In the genomic region with DNA sequence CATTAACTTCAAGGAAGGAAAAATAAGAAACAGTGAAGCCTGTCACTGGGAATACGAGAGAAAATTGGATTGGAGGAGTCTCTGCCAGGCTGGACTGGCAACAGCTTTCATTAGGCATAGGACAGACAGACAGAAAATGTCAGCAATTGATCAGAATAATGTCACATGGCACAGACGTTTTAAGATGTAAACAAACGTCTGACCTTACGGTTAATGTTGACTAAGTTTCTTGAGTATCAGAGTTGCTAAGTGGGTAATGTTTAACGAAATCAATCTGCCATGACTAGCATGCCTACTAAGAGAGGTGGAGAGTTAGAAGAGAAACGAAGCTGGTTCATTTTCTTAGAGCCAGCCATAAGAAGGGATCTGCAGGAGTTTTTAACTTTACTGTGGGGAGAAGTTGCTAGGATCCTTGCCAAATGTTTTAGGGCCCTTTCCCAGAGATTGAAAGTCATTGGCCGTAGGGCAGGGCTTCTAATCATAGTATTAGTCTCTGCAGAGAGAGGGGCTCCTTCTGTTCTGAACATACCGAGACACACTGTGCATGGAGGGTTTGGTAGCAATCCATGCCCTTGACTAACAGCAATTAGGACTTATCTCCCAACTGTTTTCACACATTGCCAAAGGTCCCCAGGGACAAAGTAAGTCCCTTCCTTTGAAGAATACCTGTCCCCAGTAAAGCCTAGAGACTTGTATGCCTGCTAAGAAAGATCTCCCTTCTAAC, we compare ENCODE assay signal across 13 mouse cellular contexts. TPM values are rescaled to one million over a fixed set of nuclear protein-coding genes. Genes with fewer than 3 reads are reported as not detected.
DNase-seq lines count a peak whose midpoint lies in the region; ATAC-seq and TF ChIP-seq lines count a peak whose summit lies in the region.
"Had no signal": no experiment of that assay in that cellular context is flagged by ENCODE, and none has a peak within 500 bp of the region (broad histone marks: within the 10 kb centered on the region; RNA-seq: fewer than 3 reads in every experiment).

No protein-coding gene starts in this region.

- H3K9me3 ChIP-seq in lung, embryonic 14.5 days (ENCODE audit: low read depth, low read length), result no peaks in the 10 kb centered on the region
- no peaks in the 10 kb centered on the region for H3K9me3 ChIP-seq in lung, postnatal 0 days (ENCODE audit: low read length)
- H3K9me3 ChIP-seq in heart, embryonic 16.5 days (replicated peaks; ENCODE audit: control insufficient read depth, low read length), result no peaks in the 10 kb centered on the region
- no peaks in the 10 kb centered on the region for H3K9me3 ChIP-seq in kidney, postnatal 0 days (replicated peaks; ENCODE audit: low read length)
- H3K9me3 ChIP-seq: limb, embryonic 15.5 days had no signal

- DNase-seq in lung, embryonic 14.5 days, result peak; percentile 17
- DNase-seq in lung, postnatal 0 days (ENCODE audit: low spot score), result no peak
- peak; percentile 46 for DNase-seq in kidney, postnatal 0 days (ENCODE audit: low spot score)
- DNase-seq in layer of hippocampus, postnatal 14 days (ENCODE audit: low spot score in 2 of 2), result no peak
- no peak for DNase-seq in embryo, embryonic 10 days (ENCODE audit: low spot score)
- DNase-seq: cerebellum, adult 9-10 months; right cerebral cortex, postnatal 14 days; thymus, postnatal 4 days had no signal

- no peaks in the 10 kb centered on the region for H3K36me3 ChIP-seq in lung, embryonic 14.5 days (ENCODE audit: insufficient read depth)
- H3K36me3 ChIP-seq in lung, postnatal 0 days (ENCODE audit: insufficient read depth, low read length), result no peaks in the 10 kb centered on the region
- H3K36me3 ChIP-seq in heart, embryonic 16.5 days (ENCODE audit: control insufficient read depth, insufficient read depth), result no peaks in the 10 kb centered on the region
- no peaks in the 10 kb centered on the region for H3K36me3 ChIP-seq in kidney, postnatal 0 days (ENCODE audit: insufficient read depth, low read length)
- H3K36me3 ChIP-seq: limb, embryonic 15.5 days had no signal

- no peak overlapping the region for H3K9ac ChIP-seq in lung, embryonic 14.5 days
- no peak overlapping the region for H3K9ac ChIP-seq in lung, postnatal 0 days (replicated peaks; ENCODE audit: low read depth)
- peak overlapping the region; percentile 39; the same call in 1 of the 2 replicates for H3K9ac ChIP-seq in heart, embryonic 16.5 days (ENCODE audit: low read length)
- 0 out of 2 replicates have a peak overlapping the region, but pooled peaks have one; percentile 5 for H3K9ac ChIP-seq in kidney, postnatal 0 days (ENCODE audit: low read depth, low read length)
- H3K9ac ChIP-seq: limb, embryonic 15.5 days had no signal

- WGBS in lung, embryonic 14.5 days, result 29% methylated on average over 8 of the region's 8 CpGs
- 34% methylated on average over 8 of the region's 8 CpGs for WGBS in lung, postnatal 0 days
- 40% methylated on average over 8 of the region's 8 CpGs for WGBS in heart, embryonic 16.5 days
- WGBS in kidney, postnatal 0 days, result 43% methylated on average over 8 of the region's 8 CpGs

- no peak overlapping the region for H3K4me3 ChIP-seq in lung, embryonic 14.5 days (ENCODE audit: low read depth, low read length)
- H3K4me3 ChIP-seq in lung, postnatal 0 days (ENCODE audit: low read depth, low read length), result no peak overlapping the region
- no peak overlapping the region; the same call in 1 of the 2 replicates for H3K4me3 ChIP-seq in heart, embryonic 16.5 days (ENCODE audit: low read length)
- no peak overlapping the region for H3K4me3 ChIP-seq in kidney, postnatal 0 days (replicated peaks; ENCODE audit: low read depth, low read length)
- H3K4me3 ChIP-seq: left cerebral cortex, adult 2 months; limb, embryonic 15.5 days had no signal

- TF ChIP-seq CTCF in lung, embryonic 14.5 days (IDR thresholded peaks at IDR 0.05; ENCODE audit: low read depth), result no peak
- no peak for TF ChIP-seq CTCF in lung, postnatal 0 days (IDR thresholded peaks at IDR 0.05)
- no peak for TF ChIP-seq CTCF in kidney, postnatal 0 days (IDR thresholded peaks at IDR 0.05; ENCODE audit: low read depth)

- no peak for ATAC-seq in lung, embryonic 14.5 days (ENCODE audit: insufficient read depth)
- no peak for ATAC-seq in lung, postnatal 0 days
- no peak for ATAC-seq in heart, embryonic 16.5 days (replicated peaks; ENCODE audit: extremely low read depth, insufficient read depth, low FRiP score)
- no peak for ATAC-seq in kidney, postnatal 0 days (replicated peaks; ENCODE audit: low FRiP score, low read depth)
- ATAC-seq in monocyte, adult 5-6 weeks (replicated peaks; ENCODE audit: insufficient number of reproducible peaks, low FRiP score, low TSS enrichment, poor library complexity, severe bottlenecking), result no peak
- ATAC-seq: inflammation-experienced regulatory T-cells, adult 6 months had no signal

- no peak overlapping the region for H3K4me2 ChIP-seq in lung, embryonic 14.5 days
- H3K4me2 ChIP-seq in lung, postnatal 0 days (replicated peaks; ENCODE audit: low read depth, low read length), result no peak overlapping the region
- peak overlapping the region; percentile 71 for H3K4me2 ChIP-seq in heart, embryonic 16.5 days (ENCODE audit: low read depth, low read length)
- peak overlapping the region; percentile 10; the same call in 1 of the 2 replicates for H3K4me2 ChIP-seq in kidney, postnatal 0 days (ENCODE audit: low read length)
- H3K4me2 ChIP-seq: limb, embryonic 15.5 days had no signal

- no peaks in the 10 kb centered on the region for H3K27me3 ChIP-seq in lung, embryonic 14.5 days (ENCODE audit: insufficient read depth, low read length)
- H3K27me3 ChIP-seq in lung, postnatal 0 days (replicated peaks; ENCODE audit: insufficient read depth, low read length), result no peaks in the 10 kb centered on the region
- no peaks in the 10 kb centered on the region for H3K27me3 ChIP-seq in heart, embryonic 16.5 days (ENCODE audit: control insufficient read depth, insufficient read depth, low read length)
- no peaks in the 10 kb centered on the region for H3K27me3 ChIP-seq in kidney, postnatal 0 days (ENCODE audit: insufficient read depth, low read length)
- H3K27me3 ChIP-seq: limb, embryonic 15.5 days had no signal

- peaks cover 4% of the 10 kb centered on the region; the same call in 1 of the 2 replicates for H3K4me1 ChIP-seq in lung, embryonic 14.5 days (ENCODE audit: insufficient read depth)
- peaks cover 3% of the 10 kb centered on the region; the same call in 1 of the 2 replicates for H3K4me1 ChIP-seq in lung, postnatal 0 days (ENCODE audit: insufficient read depth, low read depth, low read length)
- peaks cover 52% of the 10 kb centered on the region for H3K4me1 ChIP-seq in heart, embryonic 16.5 days (ENCODE audit: control insufficient read depth, insufficient read depth, low read length)
- H3K4me1 ChIP-seq in kidney, postnatal 0 days (replicated peaks; ENCODE audit: insufficient read depth, low read length), result 0 out of 2 replicates have a peak, but pooled peaks cover 7% of the 10 kb centered on the region

- H3K27ac ChIP-seq in lung, embryonic 14.5 days (ENCODE audit: low read depth), result no peak overlapping the region
- no peak overlapping the region for H3K27ac ChIP-seq in lung, postnatal 0 days (ENCODE audit: low read length)
- H3K27ac ChIP-seq in heart, embryonic 16.5 days (ENCODE audit: low read length), result peak overlapping the region; percentile 76
- H3K27ac ChIP-seq in kidney, postnatal 0 days, result peak overlapping the region; percentile 97
- H3K27ac ChIP-seq: left cerebral cortex, adult 2 months; limb, embryonic 15.5 days had no signal

- TF ChIP-seq EP300 in lung, postnatal 0 days (IDR thresholded peaks at IDR 0.05), result no peak

RNA-seq across cellular contexts. Expression of a gene that starts 2.8 kb away (rescaled TPM):
- 266 and 268 TPM in 2 replicates for polyA plus RNA-seq in lung, embryonic 14.5 days (2014; fragmentation: Nextera tagmentation; extraction: Ambion mirVana)
- polyA plus RNA-seq in lung, postnatal 0 days (2015; fragmentation: Nextera tagmentation; extraction: Ambion mirVana), result 107 and 117 TPM in 2 replicates
- 360 and 367 TPM in 2 replicates for polyA plus RNA-seq in heart, embryonic 16.5 days (2015; fragmentation: Nextera tagmentation; extraction: Ambion mirVana)
- 432 and 474 TPM in 2 replicates for polyA plus RNA-seq in kidney, postnatal 0 days (2015; fragmentation: Nextera tagmentation; extraction: Ambion mirVana)
- 100 to 1,000 TPM in 1 of 2 experiments, 10 to 100 TPM in 1; 98.2 to 101 TPM for total RNA-seq in layer of hippocampus, postnatal 14 days (2021)
- 269 to 290 TPM (median 273 TPM) in 3 replicates for total RNA-seq in monocyte, adult 5-6 weeks (2017)

Comparison
In these comparisons a context has a peak if more than half of its experiments do, and no peak if none do; other contexts are left out.
1. DNase-seq: peak in lung, embryonic 14.5 days (single experiment) and kidney, postnatal 0 days (single experiment); none in lung, postnatal 0 days (single experiment), layer of hippocampus, postnatal 14 days (0 of 2) and embryo, embryonic 10 days (single experiment).
2. H3K27ac ChIP-seq: peak in heart, embryonic 16.5 days (single experiment) and kidney, postnatal 0 days (single experiment); none in lung, embryonic 14.5 days (single experiment) and lung, postnatal 0 days (single experiment).
3. H3K4me2 ChIP-seq: peak in heart, embryonic 16.5 days (single experiment) and kidney, postnatal 0 days (single experiment); none in lung, embryonic 14.5 days (single experiment) and lung, postnatal 0 days (single experiment).
4. H3K9ac ChIP-seq: peak in heart, embryonic 16.5 days (single experiment) and kidney, postnatal 0 days (single experiment); none in lung, embryonic 14.5 days (single experiment) and lung, postnatal 0 days (single experiment).